Mouse (Mus musculus) limb, embryonic 14.5 days (tissue): Measurements from ENCODE around the gene Treml4. TPM values are rescaled to one million over a fixed set of nuclear protein-coding genes. Genes with fewer than 3 reads are reported as not detected.

Source experiments
- ATAC-seq: fragments of 200-750 bp; cut with Nextera tagmentation; 2 replicates; pipeline ENCODE4 v1.8.0; 2017; ENCODE audit warnings: low read depth, moderate number of reproducible peaks, moderate TSS enrichment; ENCODE audit not compliant: low FRiP score
- DNase-seq: peaks from one replicate; pipeline ENCODE4 v3.0.0-alpha.2; 2015; ENCODE audit warnings: low spot score
- H3K27ac ChIP-seq: fragments of 300-500 bp; sonication (generic); replicated peaks from 2 replicates; pipeline ENCODE4 v1.5.1; 2014; ENCODE audit warnings: low read depth, mild to moderate bottlenecking, low read length, moderate library complexity, mixed read lengths
- H3K27me3 ChIP-seq: fragments of 300-500 bp; sonication (generic); 2 replicates; pipeline ENCODE4 v1.6.1; 2014; ENCODE audit warnings: low read length, mixed read lengths; ENCODE audit not compliant: control insufficient read depth, insufficient read depth
- H3K36me3 ChIP-seq: fragments of 300-500 bp; sonication (generic); 2 replicates; pipeline ENCODE4 v1.6.1; 2014; ENCODE audit warnings: mild to moderate bottlenecking, low read length, moderate library complexity, mixed read lengths; ENCODE audit not compliant: control insufficient read depth, insufficient read depth
- H3K4me1 ChIP-seq: fragments of 300-500 bp; sonication (generic); 2 replicates; pipeline ENCODE4 v1.6.1; 2014; ENCODE audit warnings: antibody characterized with exemption, low read length, mixed read lengths; ENCODE audit not compliant: control insufficient read depth, insufficient read depth
- H3K4me2 ChIP-seq: fragments of 300-500 bp; sonication (generic); replicated peaks from 2 replicates; pipeline ENCODE4 v1.6.1; 2014; ENCODE audit warnings: low read depth, mild to moderate bottlenecking, low read length, moderate library complexity; ENCODE audit not compliant: severe bottlenecking
- H3K4me3 ChIP-seq: fragments of 300-500 bp; sonication (generic); replicated peaks from 2 replicates; pipeline ENCODE4 v1.5.1; 2014; ENCODE audit warnings: low read length
- H3K9ac ChIP-seq: fragments of 300-500 bp; sonication (generic); 2 replicates; pipeline ENCODE4 v1.6.1; 2014; ENCODE audit warnings: mild to moderate bottlenecking, low read depth, low read length, moderate library complexity; ENCODE audit not compliant: severe bottlenecking
- H3K9me3 ChIP-seq: fragments of 300-500 bp; sonication (generic); 2 replicates; pipeline ENCODE4 v1.6.1; 2016; ENCODE audit warnings: low read length; ENCODE audit not compliant: control insufficient read depth
- POLR2A ChIP-seq: fragments of 200-500 bp; IDR thresholded peaks from 2 replicates; pipeline ENCODE4 v1.8.0; 2012; ENCODE audit warnings: inconsistent platforms, mild to moderate bottlenecking, moderate library complexity, borderline replicate concordance; ENCODE audit not compliant: insufficient read depth, insufficient read length; ENCODE audit errors: extremely low read depth
- WGBS: fragments of 180-500 bp; shearing (Covaris S2); extraction: QIAGEN DNeasy Blood & Tissue Kit; methylation state at CpG from one replicate; pipeline ENCODE4 v1.1.7; 2014; 5-methylcytosine and 5-hydroxymethylcytosine counted together
- polyA plus RNA-seq, 2 experiments: library from polyadenylated mRNA; depleted of rRNA in 1 of 2; stranded (reverse) in 1 of 2; unstranded in 1 of 2; fragments of >200 nt; fragmentation: Nextera tagmentation in 1 of 2; extraction: Ambion mirVana in 1 of 2; gene quantifications; 2 replicates each; pipeline versions ENCODE4 v1.2.1 to v1.2.3; 2012 to 2014

Gene Treml4
- polyA plus RNA-seq, 2 experiments: 0.13 to 0.32 TPM

GRCm38 (mm10) chr17:48280943-48281738 lies 17.0 kb downstream of the Treml4 start:
- H3K4me3 ChIP-seq: peak overlapping the region; percentile 31
- peak overlapping the region; percentile 43 for H3K4me2 ChIP-seq
- H3K4me1 ChIP-seq: peaks cover 9% of the 10 kb centered on the region
- no peaks in the 10 kb centered on the region for H3K9me3 ChIP-seq
- no peaks in the 10 kb centered on the region for H3K27me3 ChIP-seq
- TF ChIP-seq POLR2A: no peak
- ATAC-seq (peak; percentile 63), DNase-seq (peak; percentile 21)
- no peaks in the 10 kb centered on the region for H3K36me3 ChIP-seq
- peak overlapping the region; percentile 39; the same call in 1 of the 2 replicates for H3K27ac ChIP-seq
- WGBS: 25% methylated on average over 18 of the region's 18 CpGs
- H3K9ac ChIP-seq: peak overlapping the region; percentile 45

DNA sequence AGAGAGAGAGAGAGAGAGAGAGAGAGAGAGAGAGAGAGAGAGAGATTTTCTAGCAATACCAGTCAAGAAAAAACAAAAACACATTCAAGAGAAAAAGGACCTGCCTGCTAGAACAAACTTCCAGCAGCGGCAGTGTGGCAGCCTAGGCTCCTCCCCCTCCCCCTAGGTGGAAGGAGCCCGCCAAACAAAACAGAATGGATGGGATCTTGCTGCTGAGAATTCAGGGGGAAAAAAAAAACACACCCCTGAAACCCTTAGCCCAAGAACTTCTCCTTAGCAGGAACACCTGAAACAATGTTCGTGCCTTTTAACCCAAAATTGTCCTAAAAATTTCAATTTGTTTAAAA lies 17.6 kb downstream of the Treml4 start:
- H3K9me3 ChIP-seq: no peaks in the 10 kb centered on the region
- no peak for TF ChIP-seq POLR2A
- peak; percentile 69 for DNase-seq
- H3K27me3 ChIP-seq: no peaks in the 10 kb centered on the region
- peak overlapping the region; percentile 45 for H3K9ac ChIP-seq
- H3K27ac ChIP-seq: peak overlapping the region; percentile 39; the same call in 1 of the 2 replicates
- ATAC-seq: peak; percentile 57; the same call in 1 of the 2 replicates
- H3K4me3 ChIP-seq: peak overlapping the region; percentile 31
- WGBS: 3% methylated on average over 3 of the region's 3 CpGs
- no peaks in the 10 kb centered on the region for H3K36me3 ChIP-seq
- H3K4me1 ChIP-seq: peaks cover 9% of the 10 kb centered on the region
- H3K4me2 ChIP-seq: peak overlapping the region; percentile 43

GRCm38 (mm10) chr17:48286765-48287164 lies 22.7 kb downstream of the Treml4 start:
- H3K36me3 ChIP-seq: no peaks in the 10 kb centered on the region
- ATAC-seq: no peak
- no peaks in the 10 kb centered on the region for H3K9me3 ChIP-seq
- no peaks in the 10 kb centered on the region for H3K27me3 ChIP-seq
- H3K4me3 ChIP-seq: no peak overlapping the region
- TF ChIP-seq POLR2A: no peak
- no peak for DNase-seq
- no peak overlapping the region for H3K27ac ChIP-seq
- H3K4me2 ChIP-seq: no peak overlapping the region
- H3K4me1 ChIP-seq: no peaks in the 10 kb centered on the region; the same call in 1 of the 2 replicates
- WGBS: 67% methylated on average over 1 of the region's 1 CpGs
- no peak overlapping the region for H3K9ac ChIP-seq

GRCm38 (mm10) chr17:48287276-48287675 lies 23.2 kb downstream of the Treml4 start:
- no peaks in the 10 kb centered on the region; the same call in 1 of the 2 replicates for H3K4me1 ChIP-seq
- TF ChIP-seq POLR2A: no peak
- no peak for DNase-seq
- no peaks in the 10 kb centered on the region for H3K36me3 ChIP-seq
- H3K4me2 ChIP-seq: no peak overlapping the region
- no peaks in the 10 kb centered on the region for H3K27me3 ChIP-seq
- no peak overlapping the region for H3K27ac ChIP-seq
- 57% methylated on average over 2 of the region's 2 CpGs for WGBS
- H3K9me3 ChIP-seq: no peaks in the 10 kb centered on the region
- H3K4me3 ChIP-seq: no peak overlapping the region
- no peak for ATAC-seq
- no peak overlapping the region for H3K9ac ChIP-seq

GRCm38 (mm10) chr17:48293500-48294194 lies 29.6 kb downstream of the Treml4 start:
- Histone ChIP-seq H3K4me2 (no peak overlapping the region), H3K36me3 (no peaks in the 10 kb centered on the region), H3K4me1 (no peaks in the 10 kb centered on the region), H3K9ac (no peak overlapping the region), H3K27me3 (no peaks in the 10 kb centered on the region), H3K27ac (no peak overlapping the region), H3K9me3 (no peaks in the 10 kb centered on the region), H3K4me3 (no peak overlapping the region)
- TF ChIP-seq POLR2A: no peak
- DNase-seq: no peak
- ATAC-seq: no peak
- 80% methylated on average over 5 of the region's 5 CpGs for WGBS
